Comparison of ENCODE assay signal across 8 mouse cellular contexts in genomic region chr7:28464416-28465212, GRCm38 (mm10). TPM values are rescaled to one million over a fixed set of nuclear protein-coding genes. Genes with fewer than 3 reads are reported as not detected.
DNase-seq lines count a peak whose midpoint lies in the region; ATAC-seq and TF ChIP-seq lines count a peak whose summit lies in the region.

No protein-coding gene starts in this region.

- H3K4me2 ChIP-seq in intestine, embryonic 15.5 days (replicated peaks): no peak overlapping the region
- H3K4me2 ChIP-seq in intestine, postnatal 0 days (replicated peaks; ENCODE audit: low read depth): no peak overlapping the region
- H3K4me2 ChIP-seq in liver, embryonic 13.5 days: 0 out of 2 replicates have a peak overlapping the region, but pooled peaks have one; percentile 19

- peak; percentile 80 for DNase-seq in kidney, postnatal 10 days
- peak; percentile 34 for DNase-seq in liver, embryonic 13.5 days
- no peak for DNase-seq in B cell, adult 2 months

- ATAC-seq in intestine, embryonic 15.5 days: peak; percentile 58; the same call in 1 of the 2 replicates
- ATAC-seq in intestine, postnatal 0 days: no peak
- ATAC-seq in cerebellum, adult (ENCODE audit: insufficient number of reproducible peaks, low FRiP score, low TSS enrichment): peak; percentile 93
- peak; percentile 98 for ATAC-seq in frontal cortex, adult (ENCODE audit: low TSS enrichment)
- peak; percentile 43; the same call in 1 of the 2 replicates for ATAC-seq in liver, embryonic 13.5 days (ENCODE audit: low read depth)

- no peak overlapping the region for H3K27ac ChIP-seq in intestine, embryonic 15.5 days
- H3K27ac ChIP-seq in intestine, postnatal 0 days (ENCODE audit: low read depth, low read length): no peak overlapping the region
- no peak overlapping the region for H3K27ac ChIP-seq in liver, embryonic 13.5 days
- peak overlapping the region; percentile 84 for H3K27ac ChIP-seq in olfactory bulb, adult 2 months (ENCODE audit: insufficient read depth, low read depth, low read length)

- WGBS in intestine, embryonic 15.5 days: 67% methylated on average over 10 of the region's 10 CpGs
- 63% methylated on average over 10 of the region's 10 CpGs for WGBS in intestine, postnatal 0 days
- 44% methylated on average over 10 of the region's 10 CpGs for WGBS in liver, embryonic 13.5 days (ENCODE audit: insufficient replicate concordance)
- WGBS in olfactory bulb, adult 2 months: 41% methylated on average over 10 of the region's 10 CpGs

- H3K27me3 ChIP-seq in intestine, embryonic 15.5 days (replicated peaks): peaks cover 7% of the 10 kb centered on the region; the same call in 1 of the 2 replicates
- 0 out of 2 replicates have a peak, but pooled peaks cover 8% of the 10 kb centered on the region for H3K27me3 ChIP-seq in intestine, postnatal 0 days (replicated peaks; ENCODE audit: control insufficient read depth, insufficient read depth, low read length)
- H3K27me3 ChIP-seq in liver, embryonic 13.5 days: peaks cover 25% of the 10 kb centered on the region

- no peak overlapping the region for H3K4me3 ChIP-seq in intestine, embryonic 15.5 days (replicated peaks)
- no peak overlapping the region for H3K4me3 ChIP-seq in intestine, postnatal 0 days (ENCODE audit: low read depth, low read length)
- H3K4me3 ChIP-seq in liver, embryonic 13.5 days (replicated peaks): no peak overlapping the region
- peak overlapping the region; percentile 50 for H3K4me3 ChIP-seq in olfactory bulb, adult 2 months (ENCODE audit: insufficient read depth, low read depth, low read length)

- peaks cover 7% of the 10 kb centered on the region; the same call in 1 of the 2 replicates for H3K36me3 ChIP-seq in intestine, embryonic 15.5 days
- peaks cover 5% of the 10 kb centered on the region; the same call in 1 of the 2 replicates for H3K36me3 ChIP-seq in intestine, postnatal 0 days (ENCODE audit: control insufficient read depth, insufficient read depth)
- H3K36me3 ChIP-seq in liver, embryonic 13.5 days: no peaks in the 10 kb centered on the region; the same call in 1 of the 2 replicates

- no peaks in the 10 kb centered on the region for H3K9me3 ChIP-seq in intestine, embryonic 15.5 days
- H3K9me3 ChIP-seq in intestine, postnatal 0 days (ENCODE audit: control insufficient read depth): no peaks in the 10 kb centered on the region
- H3K9me3 ChIP-seq in liver, embryonic 13.5 days (replicated peaks): no peaks in the 10 kb centered on the region

- no peak overlapping the region for H3K9ac ChIP-seq in intestine, embryonic 15.5 days
- no peak overlapping the region for H3K9ac ChIP-seq in intestine, postnatal 0 days (ENCODE audit: low read depth, low read length)
- no peak overlapping the region for H3K9ac ChIP-seq in liver, embryonic 13.5 days

- H3K4me1 ChIP-seq in intestine, embryonic 15.5 days (replicated peaks): peaks cover 16% of the 10 kb centered on the region
- H3K4me1 ChIP-seq in intestine, postnatal 0 days (replicated peaks; ENCODE audit: control insufficient read depth, insufficient read depth, low read length): no peaks in the 10 kb centered on the region
- peaks cover 10% of the 10 kb centered on the region for H3K4me1 ChIP-seq in liver, embryonic 13.5 days (replicated peaks)
- H3K4me1 ChIP-seq in olfactory bulb, adult 2 months (ENCODE audit: control insufficient read depth, insufficient read depth, low read length): peaks cover 23% of the 10 kb centered on the region

- no peak for TF ChIP-seq CTCF in intestine, postnatal 0 days (IDR thresholded peaks at IDR 0.05; ENCODE audit: low read depth)
- no peak for TF ChIP-seq CTCF in olfactory bulb, adult 2 months (IDR thresholded peaks at IDR 0.05; ENCODE audit: insufficient read depth, low read depth, low read length)

- TF ChIP-seq POLR2A in olfactory bulb, adult 2 months (IDR thresholded peaks at IDR 0.05; ENCODE audit: insufficient read depth, low read depth, low read length): peak; percentile 52; the same call in 1 of the 2 replicates

RNA-seq across cellular contexts. Expression of gene Lrfn1, which starts 12.8 kb away (rescaled TPM):
- 1.9 and 2.7 TPM in 2 replicates for polyA plus RNA-seq in intestine, embryonic 15.5 days (2015; fragmentation: Nextera tagmentation; extraction: Ambion mirVana)
- polyA plus RNA-seq in intestine, postnatal 0 days (2015; fragmentation: Nextera tagmentation; extraction: Ambion mirVana): 0.55 and 0.82 TPM in 2 replicates
- polyA plus RNA-seq in liver, embryonic 13.5 days (2015; fragmentation: Nextera tagmentation; extraction: Ambion mirVana): 0.15 and 0.36 TPM in 2 replicates
- not detected in 2 replicates for polyA plus RNA-seq in olfactory bulb, adult 2 months (2012; ENCODE audit: insufficient read depth, insufficient read length, low replicate concordance, missing spikeins)

RNA-seq across cellular contexts. Expression of gene Gmfg, which starts 27.4 kb away (rescaled TPM):
- 17.5 and 19.9 TPM in 2 replicates for polyA plus RNA-seq in intestine, embryonic 15.5 days (2015; fragmentation: Nextera tagmentation; extraction: Ambion mirVana)
- polyA plus RNA-seq in intestine, postnatal 0 days (2015; fragmentation: Nextera tagmentation; extraction: Ambion mirVana): 33.6 and 35.0 TPM in 2 replicates
- polyA plus RNA-seq in liver, embryonic 13.5 days (2015; fragmentation: Nextera tagmentation; extraction: Ambion mirVana): 32.1 and 32.9 TPM in 2 replicates
- not detected in 2 replicates for polyA plus RNA-seq in olfactory bulb, adult 2 months (2012; ENCODE audit: insufficient read depth, insufficient read length, low replicate concordance, missing spikeins)

RNA-seq across cellular contexts. Expression of gene Ifnl2, which starts 45.6 kb away (rescaled TPM):
- polyA plus RNA-seq in intestine, embryonic 15.5 days (2015; fragmentation: Nextera tagmentation; extraction: Ambion mirVana): not detected in 2 replicates
- polyA plus RNA-seq in intestine, postnatal 0 days (2015; fragmentation: Nextera tagmentation; extraction: Ambion mirVana): not detected in 2 replicates
- polyA plus RNA-seq in liver, embryonic 13.5 days (2015; fragmentation: Nextera tagmentation; extraction: Ambion mirVana): not detected in 2 replicates
- not detected in 2 replicates for polyA plus RNA-seq in olfactory bulb, adult 2 months (2012; ENCODE audit: insufficient read depth, insufficient read length, low replicate concordance, missing spikeins)

RNA-seq across cellular contexts. Expression of gene Ifnl3, which starts 58.0 kb away (rescaled TPM):
- not detected in 2 replicates for polyA plus RNA-seq in intestine, embryonic 15.5 days (2015; fragmentation: Nextera tagmentation; extraction: Ambion mirVana)
- not detected in 2 replicates for polyA plus RNA-seq in intestine, postnatal 0 days (2015; fragmentation: Nextera tagmentation; extraction: Ambion mirVana)
- polyA plus RNA-seq in liver, embryonic 13.5 days (2015; fragmentation: Nextera tagmentation; extraction: Ambion mirVana): not detected in 2 replicates
- not detected in 2 replicates for polyA plus RNA-seq in olfactory bulb, adult 2 months (2012; ENCODE audit: insufficient read depth, insufficient read length, low replicate concordance, missing spikeins)

Comparison
In these comparisons a context has a peak if more than half of its experiments do, and no peak if none do; other contexts are left out.
1. DNase-seq: peak in kidney, postnatal 10 days (single experiment) and liver, embryonic 13.5 days (single experiment); none in B cell, adult 2 months (0 of 2).